Mouse (Mus musculus): ENCODE measurements around the gene Uvssa. TPM values are rescaled to one million over a fixed set of nuclear protein-coding genes. Genes with fewer than 3 reads are reported as not detected.

Uvssa gene
- total RNA-seq, 2 experiments from 2014 or later: 6.0 to 6.6 TPM

- intact Hi-C loops (cut with DNase I): no loop called here
- DNase-seq: peak; percentile 28 to 36
Measured at GRCm38 (mm10) chr5:33371137-33371536, 7.2 kb upstream of the Uvssa start.

- intact Hi-C loops (cut with DNase I): no loop called here
- no peak for DNase-seq
Measured at GRCm38 (mm10) chr5:33371668-33372067, 6.7 kb upstream of the Uvssa start.

GRCm38 (mm10) chr5:33372331-33373038, 5.9 kb upstream of the Uvssa start:
- intact Hi-C loops (cut with DNase I): no loop called here
- peak in 1 of 2 experiments; percentile 16 for DNase-seq

GRCm38 (mm10) chr5:33377176-33377575, 1.2 kb upstream of the Uvssa start:
- peak in 1 of 2 experiments; percentile 25 for DNase-seq
- intact Hi-C loops (cut with DNase I): loop anchor here (2.0 to 5.0 kb wide), 2 partner anchors 42 to 175 kb away; partner anchors contain the start of gene Maea

GRCm38 (mm10) chr5:33377801-33378301, 498 bp upstream of the Uvssa start:
- intact Hi-C loops (cut with DNase I): loop anchor here (1.0 to 5.0 kb wide), 3 partner anchors 43 to 176 kb away; partner anchors contain the start of gene Maea

GRCm38 (mm10) chr5:33387550-33387949, 9.2 kb downstream of the Uvssa start:
- no peak for DNase-seq
- intact Hi-C loops (cut with DNase I): no loop called here

More at GRCm38 (mm10) chr5:33377801-33378301, 498 bp upstream of the Uvssa start:
- DNase-seq: no peak

GRCm38 (mm10) chr5:33393803-33394202, 15.5 kb downstream of the Uvssa start:
- DNase-seq: peak; percentile 85 to 88
- intact Hi-C loops (cut with DNase I): loop anchor here (1.0 kb wide), 4 partner anchors 49 to 195 kb away; no protein-coding TSS in a partner anchor

GRCm38 (mm10) chr5:33395693-33396092, 17.3 kb downstream of the Uvssa start:
- DNase-seq: no peak
- intact Hi-C loops (cut with DNase I): no loop called here

- intact Hi-C loops (cut with DNase I): no loop called here
- DNase-seq: no peak
Measured at GRCm38 (mm10) chr5:33396828-33397227, 18.5 kb downstream of the Uvssa start.

- intact Hi-C loops (cut with DNase I): no loop called here
- no peak for DNase-seq
Measured at GRCm38 (mm10) chr5:33400819-33401218, 22.5 kb downstream of the Uvssa start.

- intact Hi-C loops (cut with DNase I): no loop called here
- DNase-seq: no peak
Measured at GRCm38 (mm10) chr5:33420313-33420712, 42.0 kb downstream of the Uvssa start.

- no peak for DNase-seq
- intact Hi-C loops (cut with DNase I): no loop called here
Measured at GRCm38 (mm10) chr5:33427461-33427860, 49.1 kb downstream of the Uvssa start.

- DNase-seq: no peak
- intact Hi-C loops (cut with DNase I): no loop called here
Measured at GRCm38 (mm10) chr5:33430106-33430505, 51.8 kb downstream of the Uvssa start.

- intact Hi-C loops (cut with DNase I): no loop called here
- DNase-seq: peak; percentile 13 to 15
Measured at GRCm38 (mm10) chr5:33430511-33431172, 52.3 kb downstream of the Uvssa start.

- intact Hi-C loops (cut with DNase I): no loop called here
- peak; percentile 13 to 14 for DNase-seq
Measured at GRCm38 (mm10) chr5:33431173-33432005, 53.0 kb downstream of the Uvssa start.

GRCm38 (mm10) chr5:33432057-33432935, 53.9 kb downstream of the Uvssa start:
- intact Hi-C loops (cut with DNase I): no loop called here
- DNase-seq: peak in 1 of 2 experiments; percentile 6

- DNase-seq: peak; percentile 5 to 11
- intact Hi-C loops (cut with DNase I): no loop called here
Measured at GRCm38 (mm10) chr5:33433201-33434138, 55.1 kb downstream of the Uvssa start, which contains the start of gene Nkx1-1. TSS of gene Nkx1-1 (minus strand) at chr5:33433976.

GRCm38 (mm10) chr5:33434141-33434780, 55.9 kb downstream of the Uvssa start:
- peak in 1 of 2 experiments; percentile 18 for DNase-seq
- intact Hi-C loops (cut with DNase I): no loop called here
